Mouse (Mus musculus) lung, adult 2 months (tissue): ENCODE measurements around the gene Cenph.

Experiments used
- CTCF ChIP-seq: fragments of 200-500 bp; IDR thresholded peaks from 2 replicates; pipeline ENCODE4 v1.5.1; 2011; ENCODE audit warnings: mild to moderate bottlenecking, low read length, control low read depth; ENCODE audit not compliant: insufficient read depth
- POLR2A ChIP-seq: fragments of 200-500 bp; IDR thresholded peaks from 2 replicates; pipeline ENCODE4 v1.6.1; 2011; ENCODE audit warnings: low read depth, mild to moderate bottlenecking, control low read depth, low read length, borderline replicate concordance; ENCODE audit errors: extremely low read depth

GRCm38 (mm10) chr13:100730861-100731176 lies 44.9 kb downstream of the Cenph start, which contains the start of gene Cdk7:
- no peak for TF ChIP-seq CTCF
- TF ChIP-seq POLR2A = peak; percentile 69; the same call in 1 of the 2 replicates
